ENCODE assay signal across 26 mouse cellular contexts in genomic region chr10:124175598-124175997, GRCm38 (mm10).
A peak's percentile ranks its signal among the peaks of the same experiment; 100 is the strongest.
DNase-seq lines count a peak whose midpoint lies in the region; ATAC-seq and TF ChIP-seq lines count a peak whose summit lies in the region.
"Had no signal": no experiment of that assay in that cellular context is flagged by ENCODE, and none has a peak within 500 bp of the region (broad histone marks: within the 10 kb centered on the region; RNA-seq: fewer than 3 reads in every experiment).

No protein-coding gene starts in this region.

- H3K27ac ChIP-seq in forebrain, embryonic 11.5 days (ENCODE audit: low read depth, low read length): no peak overlapping the region
- H3K27ac ChIP-seq in forebrain, embryonic 16.5 days (ENCODE audit: low read length): no peak overlapping the region
- no peak overlapping the region for H3K27ac ChIP-seq in midbrain, embryonic 11.5 days (ENCODE audit: low read depth, low read length)
- H3K27ac ChIP-seq in midbrain, postnatal 0 days (ENCODE audit: low read depth, low read length): no peak overlapping the region
- H3K27ac ChIP-seq in midbrain, embryonic 14.5 days (replicated peaks; ENCODE audit: low read depth, low read length): no peak overlapping the region
- no peak overlapping the region for H3K27ac ChIP-seq in midbrain, embryonic 15.5 days
- H3K27ac ChIP-seq: embryonic facial prominence, embryonic 12.5 days; embryonic facial prominence, embryonic 15.5 days; forebrain, embryonic 12.5 days; forebrain, embryonic 15.5 days; heart, embryonic 15.5 days; hindbrain, embryonic 10.5 days; hindbrain, embryonic 15.5 days had no signal

- no peaks in the 10 kb centered on the region for H3K4me1 ChIP-seq in forebrain, embryonic 11.5 days (replicated peaks; ENCODE audit: control insufficient read depth, insufficient read depth, low read length)
- H3K4me1 ChIP-seq in forebrain, embryonic 16.5 days (replicated peaks; ENCODE audit: control insufficient read depth, insufficient read depth, low read length): no peaks in the 10 kb centered on the region
- H3K4me1 ChIP-seq in midbrain, embryonic 11.5 days (ENCODE audit: control insufficient read depth, insufficient read depth, low read length): no peaks in the 10 kb centered on the region
- no peaks in the 10 kb centered on the region for H3K4me1 ChIP-seq in midbrain, postnatal 0 days (ENCODE audit: insufficient read depth, low read length)
- no peaks in the 10 kb centered on the region for H3K4me1 ChIP-seq in midbrain, embryonic 14.5 days (ENCODE audit: control insufficient read depth, insufficient read depth, low read length)
- H3K4me1 ChIP-seq in midbrain, embryonic 15.5 days: no peaks in the 10 kb centered on the region
- H3K4me1 ChIP-seq: embryonic facial prominence, embryonic 12.5 days; embryonic facial prominence, embryonic 15.5 days; forebrain, embryonic 12.5 days; forebrain, embryonic 15.5 days; heart, embryonic 12.5 days; heart, embryonic 15.5 days; hindbrain, embryonic 10.5 days; hindbrain, embryonic 15.5 days had no signal

- no peaks in the 10 kb centered on the region for H3K27me3 ChIP-seq in forebrain, embryonic 11.5 days (ENCODE audit: control insufficient read depth, insufficient read depth, low read length)
- no peaks in the 10 kb centered on the region for H3K27me3 ChIP-seq in forebrain, embryonic 16.5 days (replicated peaks; ENCODE audit: control insufficient read depth, insufficient read depth, low read length)
- no peaks in the 10 kb centered on the region for H3K27me3 ChIP-seq in midbrain, embryonic 11.5 days (ENCODE audit: control insufficient read depth, insufficient read depth, low read length)
- H3K27me3 ChIP-seq in midbrain, postnatal 0 days (ENCODE audit: insufficient read depth, low read length): no peaks in the 10 kb centered on the region
- no peaks in the 10 kb centered on the region for H3K27me3 ChIP-seq in midbrain, embryonic 14.5 days (ENCODE audit: control insufficient read depth, insufficient read depth, low read length)
- H3K27me3 ChIP-seq in midbrain, embryonic 15.5 days (replicated peaks): no peaks in the 10 kb centered on the region
- H3K27me3 ChIP-seq: embryonic facial prominence, embryonic 12.5 days; embryonic facial prominence, embryonic 15.5 days; forebrain, embryonic 12.5 days; forebrain, embryonic 15.5 days; heart, embryonic 12.5 days; heart, embryonic 15.5 days; hindbrain, embryonic 15.5 days had no signal

- H3K4me3 ChIP-seq in forebrain, embryonic 11.5 days (ENCODE audit: low read depth, low read length): no peak overlapping the region
- no peak overlapping the region for H3K4me3 ChIP-seq in forebrain, embryonic 16.5 days (replicated peaks; ENCODE audit: low read length)
- H3K4me3 ChIP-seq in midbrain, embryonic 11.5 days (ENCODE audit: low read depth, low read length): no peak overlapping the region
- H3K4me3 ChIP-seq in midbrain, postnatal 0 days (ENCODE audit: low read depth, low read length): no peak overlapping the region
- no peak overlapping the region for H3K4me3 ChIP-seq in midbrain, embryonic 14.5 days (replicated peaks; ENCODE audit: low read depth, low read length)
- no peak overlapping the region for H3K4me3 ChIP-seq in midbrain, embryonic 15.5 days
- H3K4me3 ChIP-seq: embryonic facial prominence, embryonic 12.5 days; embryonic facial prominence, embryonic 15.5 days; forebrain, embryonic 12.5 days; forebrain, embryonic 15.5 days; heart, embryonic 12.5 days; heart, embryonic 15.5 days; hindbrain, embryonic 10.5 days; hindbrain, embryonic 15.5 days had no signal

- 0 out of 2 replicates have a peak, but pooled peaks have one; percentile 24 for ATAC-seq in forebrain, embryonic 11.5 days (replicated peaks; ENCODE audit: low FRiP score)
- ATAC-seq in forebrain, embryonic 16.5 days: no peak
- peak; percentile 55; the same call in 1 of the 2 replicates for ATAC-seq in midbrain, embryonic 11.5 days (ENCODE audit: low FRiP score)
- no peak for ATAC-seq in midbrain, postnatal 0 days (ENCODE audit: low FRiP score)
- no peak for ATAC-seq in midbrain, embryonic 14.5 days (ENCODE audit: low FRiP score, low TSS enrichment)
- no peak for ATAC-seq in midbrain, embryonic 15.5 days (replicated peaks)
- ATAC-seq: CD4-positive, CD25-positive, alpha-beta regulatory T cell, adult 4 months; forebrain, embryonic 15.5 days had no signal

- no peak for TF ChIP-seq CTCF in midbrain, postnatal 0 days (IDR thresholded peaks at IDR 0.05)

- no peaks in the 10 kb centered on the region for H3K36me3 ChIP-seq in forebrain, embryonic 11.5 days (ENCODE audit: control insufficient read depth, insufficient read depth, low read length)
- H3K36me3 ChIP-seq in forebrain, embryonic 16.5 days (ENCODE audit: control insufficient read depth, insufficient read depth): no peaks in the 10 kb centered on the region
- H3K36me3 ChIP-seq in midbrain, embryonic 11.5 days (ENCODE audit: control insufficient read depth, insufficient read depth, low read length): no peaks in the 10 kb centered on the region
- no peaks in the 10 kb centered on the region for H3K36me3 ChIP-seq in midbrain, postnatal 0 days (ENCODE audit: insufficient read depth, low read length)
- H3K36me3 ChIP-seq in midbrain, embryonic 14.5 days (ENCODE audit: control insufficient read depth, insufficient read depth, low read length): no peaks in the 10 kb centered on the region
- H3K36me3 ChIP-seq in midbrain, embryonic 15.5 days (replicated peaks): no peaks in the 10 kb centered on the region
- H3K36me3 ChIP-seq: embryonic facial prominence, embryonic 12.5 days; embryonic facial prominence, embryonic 15.5 days; forebrain, embryonic 12.5 days; forebrain, embryonic 15.5 days; heart, embryonic 12.5 days; heart, embryonic 15.5 days; hindbrain, embryonic 10.5 days; hindbrain, embryonic 15.5 days had no signal

- no peak overlapping the region for H3K9ac ChIP-seq in forebrain, embryonic 11.5 days (ENCODE audit: low read length)
- no peak overlapping the region for H3K9ac ChIP-seq in forebrain, embryonic 16.5 days (replicated peaks; ENCODE audit: low read depth, low read length)
- H3K9ac ChIP-seq in midbrain, embryonic 11.5 days (ENCODE audit: low read length): no peak overlapping the region
- H3K9ac ChIP-seq in midbrain, postnatal 0 days (replicated peaks; ENCODE audit: low read length, poor library complexity, severe bottlenecking): no peak overlapping the region
- H3K9ac ChIP-seq in midbrain, embryonic 14.5 days (replicated peaks; ENCODE audit: low read length): no peak overlapping the region
- H3K9ac ChIP-seq in midbrain, embryonic 15.5 days: no peak overlapping the region
- H3K9ac ChIP-seq: embryonic facial prominence, embryonic 12.5 days; embryonic facial prominence, embryonic 15.5 days; forebrain, embryonic 12.5 days; forebrain, embryonic 15.5 days; heart, embryonic 12.5 days; heart, embryonic 15.5 days; hindbrain, embryonic 15.5 days had no signal

- 78% methylated on average over 2 of the region's 2 CpGs for WGBS in forebrain, embryonic 11.5 days
- 84% methylated on average over 2 of the region's 2 CpGs for WGBS in forebrain, embryonic 16.5 days
- 74% methylated on average over 2 of the region's 2 CpGs for WGBS in midbrain, embryonic 11.5 days
- WGBS in midbrain, postnatal 0 days: 72% methylated on average over 2 of the region's 2 CpGs
- 61% methylated on average over 2 of the region's 2 CpGs for WGBS in midbrain, embryonic 14.5 days
- 80% methylated on average over 2 of the region's 2 CpGs for WGBS in midbrain, embryonic 15.5 days

- H3K4me2 ChIP-seq in forebrain, embryonic 11.5 days (ENCODE audit: low read depth, low read length, severe bottlenecking): no peak overlapping the region
- no peak overlapping the region for H3K4me2 ChIP-seq in forebrain, embryonic 16.5 days (ENCODE audit: low read length)
- H3K4me2 ChIP-seq in midbrain, embryonic 11.5 days: no peak overlapping the region
- no peak overlapping the region for H3K4me2 ChIP-seq in midbrain, postnatal 0 days (ENCODE audit: low read depth, low read length, poor library complexity, severe bottlenecking)
- no peak overlapping the region for H3K4me2 ChIP-seq in midbrain, embryonic 14.5 days (ENCODE audit: low read length)
- H3K4me2 ChIP-seq in midbrain, embryonic 15.5 days: no peak overlapping the region
- H3K4me2 ChIP-seq: embryonic facial prominence, embryonic 12.5 days; embryonic facial prominence, embryonic 15.5 days; forebrain, embryonic 12.5 days; forebrain, embryonic 15.5 days; heart, embryonic 12.5 days; heart, embryonic 15.5 days; hindbrain, embryonic 15.5 days had no signal

- no peak for DNase-seq in forebrain, embryonic 11.5 days (ENCODE audit: low spot score)
- DNase-seq in midbrain, embryonic 11.5 days (ENCODE audit: low spot score, missing footprints): no peak
- no peak for DNase-seq in midbrain, postnatal 0 days (ENCODE audit: low spot score)
- DNase-seq in midbrain, embryonic 14.5 days: peak; percentile 15
- DNase-seq in retina, postnatal 1 day: peak; percentile 67
- DNase-seq in kidney, postnatal 36 days: no peak
- DNase-seq: adrenal gland, adult 8-10 months; cerebellum, adult 11 months; cerebellum, adult 2 months; cerebellum, adult 9-11 months; cerebellum, postnatal 25 days; gastrocnemius, postnatal 14 days; heart, adult 11 months; heart, postnatal 10 days; heart, postnatal 36 days had no signal

- no peaks in the 10 kb centered on the region for H3K9me3 ChIP-seq in forebrain, embryonic 11.5 days (ENCODE audit: control insufficient read depth, low read length)
- H3K9me3 ChIP-seq in forebrain, embryonic 16.5 days (ENCODE audit: control insufficient read depth, low read length): no peaks in the 10 kb centered on the region
- no peaks in the 10 kb centered on the region for H3K9me3 ChIP-seq in midbrain, embryonic 11.5 days (ENCODE audit: control insufficient read depth, low read length)
- H3K9me3 ChIP-seq in midbrain, postnatal 0 days (ENCODE audit: low read length): no peaks in the 10 kb centered on the region
- H3K9me3 ChIP-seq in midbrain, embryonic 14.5 days (ENCODE audit: control insufficient read depth, low read length): no peaks in the 10 kb centered on the region
- H3K9me3 ChIP-seq in midbrain, embryonic 15.5 days: no peaks in the 10 kb centered on the region
- H3K9me3 ChIP-seq: embryonic facial prominence, embryonic 12.5 days; embryonic facial prominence, embryonic 15.5 days; forebrain, embryonic 12.5 days; forebrain, embryonic 15.5 days; heart, embryonic 12.5 days; heart, embryonic 15.5 days; hindbrain, embryonic 10.5 days; hindbrain, embryonic 15.5 days had no signal

Comparison
In these comparisons a context has a peak if more than half of its experiments do, and no peak if none do; other contexts are left out.
1. ATAC-seq: peak in forebrain, embryonic 11.5 days (single experiment) and midbrain, embryonic 11.5 days (single experiment); none in forebrain, embryonic 16.5 days (single experiment), midbrain, postnatal 0 days (single experiment), midbrain, embryonic 14.5 days (single experiment) and midbrain, embryonic 15.5 days (single experiment).
2. DNase-seq: peak in midbrain, embryonic 14.5 days (single experiment) and retina, postnatal 1 day (single experiment); none in forebrain, embryonic 11.5 days (single experiment), midbrain, embryonic 11.5 days (single experiment), midbrain, postnatal 0 days (single experiment) and kidney, postnatal 36 days (0 of 2).